Mouse (Mus musculus) mesoderm, embryonic 11.5 days (tissue): ENCODE data around the gene Acot6.

Experiments used
- DNase-seq: peaks from one replicate; pipeline ENCODE4 v3.0.0-alpha.2; 2012; ENCODE audit warnings: low read depth, low spot score

The Acot6 gene

GRCm38 (mm10) chr12:84152352-84153190 is 52.1 kb downstream of the Acot6 start:
- DNase-seq, result no peak

- no peak for DNase-seq
These were observed 53.0 kb downstream of the Acot6 start for GRCm38 (mm10) chr12:84153414-84153813.

GRCm38 (mm10) chr12:84154786-84155522 is 54.5 kb downstream of the Acot6 start:
- no peak for DNase-seq

GRCm38 (mm10) chr12:84155523-84155871 is 55.0 kb downstream of the Acot6 start:
- DNase-seq, result no peak

- DNase-seq, result no peak
These were observed 55.8 kb downstream of the Acot6 start for GRCm38 (mm10) chr12:84156210-84156609.

GRCm38 (mm10) chr12:84158156-84158555 is 57.7 kb downstream of the Acot6 start:
- no peak for DNase-seq

GRCm38 (mm10) chr12:84160491-84160890 is 60.0 kb downstream of the Acot6 start:
- DNase-seq, result no peak
